Mouse (Mus musculus): ENCODE data around the gene Fam20b.

The Fam20b gene

DNA sequence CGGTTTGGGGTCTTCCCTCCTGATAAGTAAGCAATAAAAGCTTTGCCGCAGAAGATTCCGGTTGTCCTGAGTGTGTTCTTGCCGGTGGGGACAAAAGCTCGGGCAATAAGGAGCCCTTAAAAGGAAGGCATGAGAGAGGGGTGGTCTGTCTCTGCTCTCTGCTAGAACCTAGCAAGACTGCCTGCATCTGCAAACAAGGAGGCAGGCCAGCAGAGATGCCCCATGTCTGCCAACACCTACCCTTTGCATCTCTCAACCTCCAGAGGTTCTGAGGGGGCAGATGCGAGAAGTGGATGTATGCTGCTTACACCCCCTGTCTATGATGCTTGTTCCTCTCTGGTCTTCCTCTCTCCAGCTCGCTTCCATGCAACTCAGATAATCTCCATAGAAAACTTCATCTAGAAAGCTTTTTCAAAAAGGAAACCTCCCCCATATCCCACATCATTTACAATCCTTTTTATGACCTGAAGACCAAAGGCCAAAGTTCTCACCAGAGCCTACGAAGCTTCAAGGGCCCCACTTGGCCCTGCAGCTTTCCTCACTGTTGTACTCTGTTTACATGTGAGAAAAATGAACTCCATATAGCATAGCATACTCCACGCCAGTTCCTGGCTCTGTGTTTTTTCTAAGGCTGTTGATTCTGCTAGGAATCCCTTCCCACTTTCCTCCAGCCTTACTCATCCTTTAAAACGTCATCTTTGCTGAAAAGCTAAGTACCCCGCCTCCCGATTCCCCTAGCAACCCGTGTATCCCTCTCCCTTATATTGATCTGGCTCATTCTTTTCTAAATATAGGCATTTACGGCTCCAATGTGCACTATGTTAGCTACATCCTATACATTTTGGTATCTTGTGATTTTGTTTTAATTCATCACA, 8.6 kb upstream of the Fam20b start:
- no peak for DNase-seq

GRCm38 (mm10) chr1:156722089-156722488, 3.2 kb upstream of the Fam20b start:
- DNase-seq: no peak

DNA sequence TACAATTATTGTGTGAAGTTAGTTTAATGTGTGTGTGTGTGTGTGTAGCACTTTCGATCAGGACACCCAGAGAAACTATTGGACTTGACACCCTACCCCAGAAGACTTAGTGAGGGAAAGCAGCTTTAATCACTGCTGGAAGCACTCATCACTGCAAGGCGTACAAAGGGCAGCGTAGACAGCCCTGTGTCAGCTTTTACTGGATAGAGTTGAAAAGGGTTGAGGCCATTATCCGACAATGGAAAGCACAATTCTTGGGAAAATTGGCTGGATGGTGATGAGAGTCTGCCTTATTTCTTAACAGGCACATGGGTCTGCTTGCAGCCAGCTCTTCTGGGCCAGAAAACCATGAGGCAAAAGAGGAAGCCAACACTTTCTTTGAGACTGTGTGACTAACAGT, 1.2 kb upstream of the Fam20b start:
- DNase-seq: no peak

DNA sequence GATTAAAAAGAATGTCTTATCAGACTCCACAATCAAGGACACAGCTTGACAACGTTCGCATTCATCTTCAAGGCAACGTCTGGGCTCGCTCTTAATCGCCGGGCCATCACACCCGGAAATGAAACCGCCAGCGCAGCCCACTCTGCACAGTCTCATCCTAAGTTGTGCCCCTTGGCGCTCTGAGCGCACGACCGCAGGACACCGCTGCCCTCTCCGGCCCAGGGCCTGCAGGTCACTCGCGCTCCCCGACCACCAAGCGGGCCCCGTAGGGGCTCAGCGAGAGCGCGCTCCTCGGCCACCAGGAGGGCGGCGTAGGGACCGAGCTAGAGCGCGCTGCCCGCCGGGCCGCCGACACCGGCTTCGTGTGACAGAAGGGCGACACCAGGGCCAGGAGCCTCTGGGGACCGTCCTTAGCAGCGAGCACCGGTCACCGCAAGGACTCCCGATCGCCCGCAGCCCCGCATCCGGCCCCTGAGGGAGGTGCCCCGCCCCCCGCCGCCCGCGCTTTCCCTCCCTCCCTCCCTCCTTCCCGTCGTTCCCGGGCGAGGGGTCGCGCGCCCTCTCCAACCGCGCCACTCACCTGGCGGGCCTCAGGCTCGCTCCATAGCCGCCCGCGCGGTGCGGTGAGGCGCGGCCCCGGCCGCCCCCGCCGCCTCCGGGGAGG, 468 bp downstream of the Fam20b start:
- peak in 1 of 2 experiments; percentile 57 for DNase-seq

DNA sequence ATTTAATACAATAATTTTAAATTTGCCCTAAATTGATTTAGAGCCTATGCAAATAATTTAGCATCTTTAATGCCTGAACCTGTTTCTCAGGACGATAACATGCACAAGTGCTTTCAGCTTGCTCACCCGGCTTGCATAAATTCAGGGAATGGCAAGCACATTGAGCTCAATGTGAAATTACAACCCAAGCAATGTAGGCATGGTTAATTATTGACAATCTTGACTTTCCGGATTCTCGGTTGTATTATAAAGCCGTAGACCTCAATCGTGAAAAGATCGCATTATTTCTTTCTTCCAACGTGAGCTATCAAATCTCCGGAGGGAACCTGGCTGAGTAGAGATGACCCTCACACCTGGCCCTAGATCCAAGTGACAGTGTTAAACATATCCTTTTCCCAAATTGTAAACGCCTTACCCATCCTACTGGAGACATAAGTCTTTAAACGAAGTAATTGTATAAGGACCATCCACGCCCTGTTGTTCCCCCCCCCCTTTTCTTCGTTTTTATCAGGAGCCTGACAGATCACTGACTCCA, 1.1 kb downstream of the Fam20b start:
- DNase-seq: no peak

- DNase-seq: no peak
These were observed 2.2 kb downstream of the Fam20b start for GRCm38 (mm10) chr1:156716681-156717080.

- no peak for DNase-seq
These were observed 8.3 kb downstream of the Fam20b start for GRCm38 (mm10) chr1:156710472-156711098.

DNA sequence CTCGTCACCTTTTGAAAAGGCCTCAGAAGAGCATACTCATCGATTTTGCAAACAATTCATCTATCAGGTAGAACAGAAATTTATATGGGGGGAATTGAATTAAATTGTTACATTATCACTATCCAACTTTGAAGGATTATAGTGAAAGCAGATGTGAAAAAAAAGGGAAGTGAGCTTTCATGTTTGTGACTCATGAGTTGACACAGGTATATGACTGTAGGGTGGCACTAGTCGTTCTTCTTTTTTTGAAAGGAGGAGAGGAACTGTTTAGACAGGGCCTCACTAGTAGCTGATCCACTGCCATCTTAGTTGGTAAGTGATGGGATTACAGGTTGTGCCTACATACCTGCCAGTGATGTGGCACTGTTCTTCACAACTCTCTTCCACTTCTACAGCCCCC, 10.2 kb downstream of the Fam20b start:
- no peak for DNase-seq

DNA sequence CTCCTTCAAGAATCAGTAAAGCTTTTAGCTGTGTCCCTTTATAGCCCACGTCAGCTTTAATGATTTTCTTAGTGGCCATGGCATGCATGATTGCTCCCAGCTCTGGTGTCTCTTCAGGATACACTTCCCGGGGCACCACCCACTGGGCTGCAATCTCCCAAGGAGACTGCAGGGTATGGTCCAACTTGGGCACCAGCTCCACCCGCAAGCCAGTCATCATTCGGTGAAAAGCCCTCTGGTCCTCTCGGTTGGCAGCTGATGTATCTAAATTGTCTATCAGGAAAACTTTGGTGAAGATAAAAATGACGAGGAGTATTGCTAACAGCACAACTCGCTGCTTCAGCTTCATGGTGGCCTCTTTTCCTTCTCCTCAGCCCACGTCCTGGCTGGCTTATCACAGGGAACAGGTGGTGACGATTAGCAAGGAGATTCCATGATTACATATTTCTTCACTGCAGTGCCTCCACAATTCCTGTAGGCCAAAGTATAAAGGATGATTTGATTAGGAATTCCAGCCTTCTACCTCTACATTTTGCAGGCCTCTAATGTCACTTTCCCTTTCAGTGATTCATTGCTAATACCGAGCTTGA, 13.1 kb downstream of the Fam20b start:
- DNase-seq: no peak

DNA sequence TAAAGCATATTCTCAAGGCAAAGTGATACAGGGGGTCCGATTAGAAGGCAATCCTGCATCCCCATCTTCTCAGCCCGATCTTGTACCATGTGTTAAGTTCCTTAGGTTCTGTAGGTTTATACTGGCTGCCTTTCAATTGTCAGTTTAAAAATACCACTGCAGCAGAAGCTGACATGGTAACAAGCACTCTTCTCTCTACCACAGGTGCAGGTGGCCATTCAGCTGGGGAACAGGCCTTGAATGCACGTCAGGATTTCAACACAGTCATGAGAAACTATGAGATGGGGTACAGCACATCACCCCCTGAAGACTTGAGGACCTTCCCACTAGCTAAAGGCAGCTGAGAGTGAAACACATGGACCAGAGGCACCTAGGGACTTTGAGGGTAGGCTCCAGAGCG, 15.4 kb downstream of the Fam20b start:
- no peak for DNase-seq

GRCm38 (mm10) chr1:156702151-156702550, 16.7 kb downstream of the Fam20b start:
- DNase-seq: no peak

- DNase-seq: no peak
These were observed 32.7 kb downstream of the Fam20b start for GRCm38 (mm10) chr1:156686025-156686661.

- DNase-seq: no peak
These were observed 39.3 kb downstream of the Fam20b start for GRCm38 (mm10) chr1:156679599-156679998.

GRCm38 (mm10) chr1:156677230-156677629, 41.7 kb downstream of the Fam20b start:
- no peak for DNase-seq

DNA sequence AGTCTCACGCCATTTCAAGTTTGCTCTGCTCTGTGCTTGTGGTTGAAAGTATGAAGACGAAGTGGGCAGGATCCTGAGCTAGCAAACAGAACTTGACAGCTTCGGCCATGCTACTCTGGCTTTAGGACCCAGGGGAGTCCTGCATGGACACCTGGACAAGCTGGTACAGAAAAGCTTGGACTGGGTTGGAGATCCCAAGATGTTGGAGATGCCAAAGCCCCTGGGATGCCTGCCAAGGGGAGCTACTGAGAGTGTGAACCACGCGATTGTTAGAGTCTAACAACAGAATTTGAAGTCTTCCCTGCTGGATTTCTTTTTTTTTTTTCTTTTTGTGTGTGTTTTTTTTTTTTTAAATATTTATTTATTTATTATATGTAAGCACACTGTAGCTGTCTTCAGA, 42.3 kb downstream of the Fam20b start:
- DNase-seq: peak; percentile 41 to 48

- DNase-seq: peak; percentile 63 to 64
These were observed 42.7 kb downstream of the Fam20b start for GRCm38 (mm10) chr1:156676171-156676570.

DNA sequence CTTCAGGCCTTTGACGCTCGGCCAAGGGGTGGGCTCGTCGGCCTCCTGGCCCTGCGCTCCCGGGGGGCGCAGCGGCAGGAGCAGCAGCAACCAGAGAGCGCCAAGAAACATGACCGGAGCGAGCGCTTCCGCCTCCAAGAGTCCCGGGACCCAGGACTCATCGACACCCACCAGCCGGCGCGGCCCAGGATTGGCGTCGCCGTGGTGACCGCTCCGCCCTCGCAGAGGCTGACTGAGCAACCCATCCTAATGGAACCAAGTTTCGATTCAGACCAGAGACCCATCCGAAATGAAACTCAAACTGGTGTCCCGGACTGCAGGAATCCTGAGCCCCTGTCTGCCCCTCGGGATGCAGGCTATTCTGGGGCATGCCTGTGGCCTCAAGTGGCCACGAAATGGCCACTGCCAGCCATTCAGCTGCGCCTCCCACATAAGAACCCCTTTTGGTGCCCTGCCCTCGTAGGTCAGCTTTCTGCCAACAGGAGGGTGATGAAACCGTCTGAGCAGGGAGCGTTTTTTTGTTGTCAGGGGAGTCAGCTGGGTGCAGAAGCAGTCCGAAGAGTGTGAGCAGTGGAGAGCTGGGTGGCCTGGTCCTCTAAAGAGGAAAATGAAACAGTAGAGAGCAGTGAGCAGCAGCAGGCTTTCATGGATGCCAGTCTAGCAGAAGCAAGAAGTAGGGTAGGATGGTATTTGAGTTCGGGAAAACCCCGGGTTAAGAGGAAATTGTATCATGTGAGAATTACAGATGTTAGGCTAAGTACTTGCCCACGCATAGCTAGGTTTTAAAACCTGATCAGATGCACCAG, 44.5 kb downstream of the Fam20b start, which contains the start of gene Tor3a:
Gene Tor3a, minus strand, starts transcription at position 162 of the 806 bp plus-strand sequence.
- peak; percentile 54 to 58 for DNase-seq

DNA sequence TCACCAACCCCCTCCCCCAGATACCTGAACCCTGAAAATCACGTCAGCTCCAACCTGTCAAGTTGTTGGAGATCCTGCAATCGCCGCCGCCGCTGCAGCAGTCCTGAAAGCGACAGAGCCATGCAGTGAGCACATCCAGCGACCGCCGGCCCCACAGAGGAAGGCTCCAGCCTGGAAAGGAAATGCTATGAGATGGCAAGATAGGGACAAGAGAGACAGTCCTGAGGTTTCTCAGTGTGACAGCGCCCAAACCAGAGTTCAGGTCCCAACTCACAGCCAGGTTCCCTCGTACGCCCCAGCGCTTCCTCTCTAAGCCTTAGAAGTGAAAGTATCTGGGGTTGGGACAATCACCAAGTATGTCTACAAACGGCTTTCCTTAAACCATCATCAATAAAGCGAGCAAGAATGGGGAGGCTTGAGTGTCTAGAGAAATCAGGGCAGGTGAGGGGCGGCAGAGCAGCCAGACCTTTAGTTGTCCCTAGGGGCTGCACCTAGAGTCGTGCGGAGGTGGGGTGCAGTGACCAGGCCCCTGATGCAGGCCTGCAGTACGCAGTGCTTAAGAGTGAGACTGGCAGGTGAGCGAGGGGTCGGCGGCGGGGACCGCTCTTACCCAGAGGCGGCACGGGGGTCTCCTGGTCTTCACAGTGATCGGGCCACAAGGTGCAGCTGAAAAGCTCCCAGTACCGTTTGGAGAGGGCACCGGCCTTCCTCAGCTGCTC, 45.3 kb downstream of the Fam20b start:
- DNase-seq: peak in 1 of 2 experiments; percentile 38

DNA sequence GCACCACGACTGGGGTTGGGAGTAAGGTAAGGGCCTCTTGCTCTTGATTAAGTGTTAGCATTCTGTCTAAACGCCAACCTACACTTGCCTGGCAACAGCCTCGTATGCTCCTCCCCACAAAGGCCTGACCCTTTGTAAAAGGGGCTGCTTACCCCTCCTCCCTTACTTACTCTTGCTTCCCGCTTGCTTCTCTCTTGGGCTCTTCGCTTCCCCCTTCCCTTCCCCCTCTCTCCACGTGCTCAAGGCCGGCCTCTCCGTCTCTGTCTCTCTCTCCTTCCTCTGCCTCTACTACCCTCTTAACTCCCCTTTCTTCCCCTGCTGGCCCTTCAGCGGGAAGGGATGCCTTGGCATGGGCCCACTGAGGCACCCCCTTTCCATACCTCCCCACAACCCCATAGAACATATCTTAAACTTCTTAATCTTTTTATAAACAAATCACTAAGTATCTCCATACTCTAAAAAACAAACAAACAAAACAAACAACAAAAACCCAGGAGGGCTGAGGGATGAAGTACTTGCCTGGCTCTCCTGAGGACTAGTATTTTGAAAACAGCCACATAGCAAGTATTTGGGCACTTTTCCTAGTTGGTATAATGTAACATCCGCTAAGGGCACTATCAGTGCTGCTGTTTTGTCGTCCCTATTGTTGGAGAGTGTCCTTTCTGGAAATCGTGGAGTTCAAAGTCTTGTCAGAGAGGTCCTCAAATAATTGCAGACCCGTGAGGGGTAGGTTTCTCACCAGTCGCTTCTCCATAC, 46.0 kb downstream of the Fam20b start:
- DNase-seq: no peak

- DNase-seq: no peak
These were observed 47.0 kb downstream of the Fam20b start for GRCm38 (mm10) chr1:156671921-156672320.

Data from cerebellum, postnatal 36 days (tissue).